In the genomic region with DNA sequence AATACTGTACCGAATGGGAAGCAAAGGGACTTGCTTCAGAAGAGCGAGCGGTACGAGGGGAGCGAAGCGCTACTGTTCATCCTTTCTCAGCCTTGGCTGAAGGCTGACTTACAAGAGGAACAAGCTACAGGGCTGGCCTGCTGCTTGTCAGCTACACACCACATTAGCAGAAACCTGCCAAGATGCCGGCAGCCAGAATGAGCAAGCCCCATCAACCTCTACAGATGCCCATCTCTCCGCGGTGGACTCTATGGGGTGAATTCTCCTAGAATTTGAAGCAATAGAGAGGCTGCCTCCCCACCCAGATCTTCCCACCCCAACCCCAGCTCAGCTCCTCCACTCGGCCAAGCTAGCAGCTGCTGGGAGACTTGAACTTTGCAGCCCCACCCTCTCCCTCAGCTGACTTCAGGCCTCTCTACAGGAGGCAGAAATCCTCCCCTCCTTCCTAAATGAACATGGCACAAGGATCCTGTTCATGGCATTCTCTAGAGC, we compare ENCODE assay signal across 8 mouse cellular contexts. TPM values are rescaled to one million over a fixed set of nuclear protein-coding genes. Genes with fewer than 3 reads are reported as not detected.
DNase-seq lines count a peak whose midpoint lies in the region; ATAC-seq and TF ChIP-seq lines count a peak whose summit lies in the region.
"Had no signal": no experiment of that assay in that cellular context is flagged by ENCODE, and none has a peak within 500 bp of the region (broad histone marks: within the 10 kb centered on the region; RNA-seq: fewer than 3 reads in every experiment).

No protein-coding gene starts in this region.

- intact Hi-C loops in left cerebral cortex, postnatal 4 days (cut with DNase I), result no loop called here
- intact Hi-C loops in left cerebral cortex, postnatal 10 days (cut with DNase I), result no loop called here

- WGBS in forebrain, embryonic 15.5 days, result 79% methylated on average over 10 of the region's 10 CpGs
- 85% methylated on average over 10 of the region's 10 CpGs for WGBS in hindbrain, embryonic 11.5 days

- DNase-seq in left cerebral cortex, postnatal 4 days, result peak; percentile 36
- DNase-seq in left cerebral cortex, postnatal 10 days (ENCODE audit: extremely low spot score in 1 of 2, low spot score in 2 of 2), result no peak
- no peak for DNase-seq in hindbrain, embryonic 11.5 days (ENCODE audit: low spot score)
- DNase-seq in kidney, postnatal 25 days, result no peak
- no peak for DNase-seq in right cerebral cortex, adult 2 months (ENCODE audit: low spot score in 2 of 2)
- DNase-seq: cerebellum, postnatal 36 days had no signal

- no peak overlapping the region for H3K9ac ChIP-seq in forebrain, embryonic 15.5 days (replicated peaks)
- no peak overlapping the region for H3K9ac ChIP-seq in hindbrain, embryonic 11.5 days (ENCODE audit: low read depth, low read length)

- no peaks in the 10 kb centered on the region for H3K9me3 ChIP-seq in forebrain, embryonic 15.5 days
- no peaks in the 10 kb centered on the region for H3K9me3 ChIP-seq in hindbrain, embryonic 11.5 days (ENCODE audit: control insufficient read depth, low read length)

- no peak overlapping the region for H3K4me3 ChIP-seq in forebrain, embryonic 15.5 days
- no peak overlapping the region for H3K4me3 ChIP-seq in hindbrain, embryonic 11.5 days (ENCODE audit: low read depth, low read length)
- H3K4me3 ChIP-seq in myocyte, result no peak overlapping the region

- ATAC-seq in forebrain, embryonic 15.5 days (replicated peaks), result peak; percentile 18
- ATAC-seq in hindbrain, embryonic 11.5 days (ENCODE audit: low FRiP score), result peak; percentile 21

- H3K4me2 ChIP-seq in forebrain, embryonic 15.5 days (replicated peaks), result no peak overlapping the region
- no peak overlapping the region for H3K4me2 ChIP-seq in hindbrain, embryonic 11.5 days (replicated peaks; ENCODE audit: low read depth, low read length)
- peak overlapping the region; percentile 64 for H3K4me2 ChIP-seq in myocyte (ENCODE audit: low read depth)

- TF ChIP-seq POLR2A in myocyte (IDR thresholded peaks at IDR 0.05; ENCODE audit: insufficient read length, low read depth), result no peak

- peaks cover 68% of the 10 kb centered on the region for H3K4me1 ChIP-seq in forebrain, embryonic 15.5 days
- peaks cover 7% of the 10 kb centered on the region; the same call in 1 of the 2 replicates for H3K4me1 ChIP-seq in hindbrain, embryonic 11.5 days (replicated peaks; ENCODE audit: control insufficient read depth, insufficient read depth, low read length)

- peak overlapping the region; percentile 35 for H3K27ac ChIP-seq in forebrain, embryonic 15.5 days (replicated peaks)
- no peak overlapping the region for H3K27ac ChIP-seq in hindbrain, embryonic 11.5 days (ENCODE audit: low read depth, low read length)

- H3K36me3 ChIP-seq in forebrain, embryonic 15.5 days, result no peaks in the 10 kb centered on the region
- H3K36me3 ChIP-seq in hindbrain, embryonic 11.5 days (ENCODE audit: control insufficient read depth, insufficient read depth, low read length), result no peaks in the 10 kb centered on the region
- no peaks in the 10 kb centered on the region for H3K36me3 ChIP-seq in myocyte (ENCODE audit: control insufficient read depth, insufficient read depth)

- no peaks in the 10 kb centered on the region for H3K27me3 ChIP-seq in forebrain, embryonic 15.5 days
- no peaks in the 10 kb centered on the region for H3K27me3 ChIP-seq in hindbrain, embryonic 11.5 days (ENCODE audit: control insufficient read depth, insufficient read depth, low read length)
- no peaks in the 10 kb centered on the region for H3K27me3 ChIP-seq in myocyte (ENCODE audit: control insufficient read depth, insufficient read depth, insufficient read length)

- peaks cover 87% of the 10 kb centered on the region for H3K79me2 ChIP-seq in myocyte (ENCODE audit: control insufficient read depth, insufficient read depth)

- no peak overlapping the region for H3ac ChIP-seq in myocyte (ENCODE audit: control insufficient read depth, insufficient read length)

TF ChIP-seq in myocyte, 11 proteins besides CTCF, POLR2A, EP300 and RAD21:
- TF ChIP-seq MYOD1 (IDR thresholded peaks at IDR 0.05; ENCODE audit: control insufficient read depth in 1 of 3, insufficient read length in 2 of 3, low read depth in 2 of 3) (peak in 1 of 3 experiments; percentile 71), MAX (IDR thresholded peaks at IDR 0.05; ENCODE audit: low read depth) (no peak), REST (IDR thresholded peaks at IDR 0.05; ENCODE audit: insufficient read depth, insufficient read length) (no peak), TCF3 (IDR thresholded peaks at IDR 0.05; ENCODE audit: insufficient read length, low read depth) (no peak), TCF12 (IDR thresholded peaks at IDR 0.05; ENCODE audit: insufficient read depth, poor library complexity, severe bottlenecking) (no peak), E2F4 (IDR thresholded peaks at IDR 0.05; ENCODE audit: insufficient read depth) (no peak), POLR2AphosphoS2 (IDR thresholded peaks at IDR 0.05; ENCODE audit: insufficient read length, low read depth) (no peak), CEBPB (IDR thresholded peaks at IDR 0.05; ENCODE audit: insufficient read depth, poor library complexity, severe bottlenecking) (no peak), MYOG (IDR thresholded peaks at IDR 0.05; ENCODE audit: control insufficient read depth in 1 of 3, insufficient read depth in 1 of 3, insufficient read length in 2 of 3, low read depth in 2 of 3) (peak in 2 of 3 experiments; percentile 32 to 63), SRF (IDR thresholded peaks at IDR 0.05; ENCODE audit: control insufficient read depth, insufficient read length, low read depth) (no peak), USF1 (IDR thresholded peaks at IDR 0.05; ENCODE audit: low read depth) (no peak)

RNA-seq across cellular contexts. Expression of a gene that starts 46.5 kb away (rescaled TPM):
- total RNA-seq in left cerebral cortex, postnatal 4 days (2021), result 100 to 1,000 TPM; 112 to 117 TPM
- 100 to 1,000 TPM; 105 to 114 TPM for total RNA-seq in left cerebral cortex, postnatal 10 days (2021)
- 71.3 and 73.7 TPM in 2 replicates for polyA plus RNA-seq in forebrain, embryonic 15.5 days (2015; fragmentation: Nextera tagmentation; extraction: Ambion mirVana)
- polyA plus RNA-seq in hindbrain, embryonic 11.5 days (2014; fragmentation: Nextera tagmentation; extraction: Ambion mirVana), result 45.3 and 55.6 TPM in 2 replicates
- 11.4 TPM for polyA plus RNA-seq in myocyte (2012; fragmentation: generic; extraction: Trizol)
